Mouse (Mus musculus) spleen, adult 2 months (tissue): ENCODE measurements at regions not wholly inside any gene's neighbourhood (a gene's known extent, or its start where the extent isn't known, plus 50 kb on each side); places are given as distances from the start of the nearest gene placed in this dataset.

Experiments used
- DNase-seq, 2 experiments: peaks; one replicate each; pipeline versions ENCODE4 v3.0.0 to v3.0.0-alpha.2; 2012 to 2021; ENCODE audit warnings: low spot score in 2 of 2, low read depth in 1 of 2
- H3K27ac ChIP-seq: fragments of 200-500 bp; 2 replicates; pipeline ENCODE4 v1.5.1; 2012; ENCODE audit warnings: low read length, inconsistent platforms; ENCODE audit not compliant: insufficient read depth
- H3K27me3 ChIP-seq: fragments of 200-500 bp; 2 replicates; pipeline ENCODE4 v1.6.1; 2012; ENCODE audit warnings: mild to moderate bottlenecking, moderate library complexity, low read length, inconsistent platforms; ENCODE audit not compliant: control insufficient read depth, insufficient read depth
- H3K36me3 ChIP-seq: fragments of 200-500 bp; 2 replicates; pipeline ENCODE4 v1.6.1; 2012; ENCODE audit warnings: mild to moderate bottlenecking, low read length, inconsistent platforms; ENCODE audit not compliant: control insufficient read depth, insufficient read depth
- H3K4me1 ChIP-seq: fragments of 200-500 bp; 2 replicates; pipeline ENCODE4 v1.6.1; 2011; ENCODE audit warnings: inconsistent platforms; ENCODE audit not compliant: control insufficient read depth, insufficient read depth, insufficient read length
- H3K4me3 ChIP-seq: fragments of 200-500 bp; 2 replicates; pipeline ENCODE4 v1.5.1; 2011; ENCODE audit warnings: mild to moderate bottlenecking, inconsistent platforms; ENCODE audit not compliant: insufficient read depth, insufficient read length; ENCODE audit errors: extremely low read depth
- CTCF ChIP-seq: fragments of 200-500 bp; IDR thresholded peaks from 2 replicates; pipeline ENCODE4 v1.5.1; 2011; ENCODE audit warnings: mild to moderate bottlenecking, inconsistent platforms; ENCODE audit not compliant: insufficient read depth, insufficient read length, insufficient replicate concordance; ENCODE audit errors: extremely low read depth
- POLR2A ChIP-seq: fragments of 200-500 bp; IDR thresholded peaks from 2 replicates; pipeline ENCODE4 v1.6.1; 2011; ENCODE audit warnings: low read depth, low read length, inconsistent platforms
- WGBS: fragments of 180-500 bp; shearing (Covaris S2); methylation state at CpG from one replicate; pipeline ENCODE4 v1.1.7; 2018; 5-methylcytosine and 5-hydroxymethylcytosine counted together

GRCm38 (mm10) chr17:85926044-85926443 is 218.9 kb downstream of the Srbd1 start:
- no peak for TF ChIP-seq CTCF
- no peak for TF ChIP-seq POLR2A
- no peaks in the 10 kb centered on the region for H3K27me3 ChIP-seq
- H3K4me3 ChIP-seq: no peak overlapping the region
- H3K4me1 ChIP-seq: no peaks in the 10 kb centered on the region
- no peak for DNase-seq
- H3K27ac ChIP-seq: no peak overlapping the region
- 89% methylated on average over 4 of the region's 4 CpGs for WGBS
- H3K36me3 ChIP-seq: no peaks in the 10 kb centered on the region

GRCm38 (mm10) chr17:85921219-85921673 is 223.7 kb downstream of the Srbd1 start:
- WGBS: 88% methylated on average over 8 of the region's 8 CpGs
- Histone ChIP-seq H3K27ac (no peak overlapping the region), H3K4me3 (no peak overlapping the region), H3K36me3 (no peaks in the 10 kb centered on the region), H3K4me1 (no peaks in the 10 kb centered on the region), H3K27me3 (no peaks in the 10 kb centered on the region)
- no peak for TF ChIP-seq CTCF
- TF ChIP-seq POLR2A: no peak
- DNase-seq: no peak

- H3K27ac ChIP-seq: no peak overlapping the region
- no peak overlapping the region for H3K4me3 ChIP-seq
- no peaks in the 10 kb centered on the region for H3K27me3 ChIP-seq
- no peaks in the 10 kb centered on the region for H3K4me1 ChIP-seq
- no peaks in the 10 kb centered on the region for H3K36me3 ChIP-seq
- no peak for TF ChIP-seq CTCF
- no peak for TF ChIP-seq POLR2A
- DNase-seq: no peak
- 92% methylated on average over 7 of the region's 7 CpGs for WGBS
Observed at GRCm38 (mm10) chr17:85919868-85920267, 225.1 kb downstream of the Srbd1 start.

GRCm38 (mm10) chr17:85915870-85916269 is 227.8 kb upstream of the Six2 start:
- no peak overlapping the region for H3K4me3 ChIP-seq
- H3K4me1 ChIP-seq: no peaks in the 10 kb centered on the region
- no peak for DNase-seq
- no peaks in the 10 kb centered on the region for H3K36me3 ChIP-seq
- TF ChIP-seq POLR2A (no peak), CTCF (no peak)
- H3K27me3 ChIP-seq: no peaks in the 10 kb centered on the region
- 85% methylated on average over 3 of the region's 3 CpGs for WGBS
- no peak overlapping the region for H3K27ac ChIP-seq

GRCm38 (mm10) chr17:85914062-85914461 is 226.0 kb upstream of the Six2 start:
- Histone ChIP-seq H3K27me3 (no peaks in the 10 kb centered on the region), H3K36me3 (no peaks in the 10 kb centered on the region), H3K4me1 (no peaks in the 10 kb centered on the region), H3K4me3 (no peak overlapping the region), H3K27ac (no peak overlapping the region)
- DNase-seq: no peak
- WGBS: 78% methylated on average over 6 of the region's 6 CpGs
- no peak for TF ChIP-seq POLR2A
- no peak for TF ChIP-seq CTCF

GRCm38 (mm10) chr17:85908709-85909108 is 220.6 kb upstream of the Six2 start:
- no peaks in the 10 kb centered on the region for H3K27me3 ChIP-seq
- H3K36me3 ChIP-seq: no peaks in the 10 kb centered on the region
- no peak overlapping the region for H3K27ac ChIP-seq
- no peak for DNase-seq
- no peak for TF ChIP-seq POLR2A
- no peak for TF ChIP-seq CTCF
- 41% methylated on average over 3 of the region's 3 CpGs for WGBS
- H3K4me1 ChIP-seq: no peaks in the 10 kb centered on the region
- H3K4me3 ChIP-seq: no peak overlapping the region

GRCm38 (mm10) chr17:85906597-85907187 is 218.6 kb upstream of the Six2 start:
- no peak overlapping the region for H3K27ac ChIP-seq
- H3K4me1 ChIP-seq: no peaks in the 10 kb centered on the region
- no peaks in the 10 kb centered on the region for H3K27me3 ChIP-seq
- H3K4me3 ChIP-seq: no peak overlapping the region
- 84% methylated on average over 4 of the region's 4 CpGs for WGBS
- TF ChIP-seq POLR2A (no peak), CTCF (no peak)
- DNase-seq: no peak
- H3K36me3 ChIP-seq: no peaks in the 10 kb centered on the region
